Mouse (Mus musculus): Measurements from ENCODE around the gene Rnf135.

GRCm38 (mm10) chr11:80151541-80151940 lies 32.1 kb upstream of the Rnf135 start:
- TF ChIP-seq POLR2A (IDR thresholded peaks at IDR 0.05; ENCODE audit: borderline replicate concordance, extremely low read depth, insufficient read depth, insufficient read length, poor library complexity, severe bottlenecking) (no peak), CTCF (IDR thresholded peaks at IDR 0.05; ENCODE audit: borderline replicate concordance, extremely low read depth, insufficient read depth, insufficient read length) (no peak)

Measured in brain, embryonic 14.5 days (tissue).